8 mouse cellular contexts compared by ENCODE assay signal in the genomic region with DNA sequence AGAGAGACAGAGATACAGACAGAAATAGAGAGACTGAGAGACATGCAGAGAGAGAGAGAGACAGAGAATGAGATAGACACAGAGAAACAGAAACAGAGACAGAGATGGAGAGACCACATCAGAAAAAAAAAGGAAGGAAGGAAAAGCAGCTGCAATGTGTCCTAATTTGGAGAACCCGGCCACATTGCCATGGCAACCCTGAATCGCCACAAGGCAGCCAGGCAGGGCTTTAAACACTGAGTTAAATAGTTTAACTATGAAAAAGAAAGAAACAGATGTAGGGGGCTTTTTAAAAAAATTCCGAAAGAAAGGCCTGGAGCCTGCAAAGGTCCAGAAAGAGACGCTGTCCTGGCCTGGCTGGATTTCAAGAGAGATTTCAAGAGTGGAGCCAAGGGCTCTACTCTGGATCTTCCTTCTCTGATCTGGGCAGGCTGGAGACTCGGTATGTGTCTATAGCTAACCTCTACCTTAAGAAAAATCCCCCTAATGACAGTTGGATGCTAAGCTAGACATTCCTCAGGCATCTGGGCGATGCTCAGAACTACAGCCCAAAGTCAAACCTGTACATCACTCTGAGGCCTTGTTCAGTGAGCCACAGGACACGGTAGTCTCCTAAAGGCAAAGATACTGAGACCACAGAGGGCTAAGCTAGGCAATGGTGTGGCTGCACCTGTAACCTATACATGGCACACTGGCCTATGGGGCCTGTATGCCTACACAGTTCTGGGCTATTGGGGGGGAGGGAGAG.
DNase-seq lines count a peak whose midpoint lies in the region.

No protein-coding gene starts in this region.

- intact Hi-C loops in heart, postnatal 10 days (cut with DNase I) = no loop called here
- intact Hi-C loops in left cerebral cortex, postnatal 4 days (cut with DNase I) = no loop called here

- peak; percentile 43 to 46 for DNase-seq in heart, postnatal 10 days
- DNase-seq in heart, adult 11 months = no peak
- peak; percentile 46 for DNase-seq in right cerebral cortex, adult 18-20 months
- DNase-seq in right cerebral cortex, postnatal 36 days (ENCODE audit: low spot score in 2 of 2) = no peak
- DNase-seq in left cerebral cortex, postnatal 4 days = peak; percentile 33
- peak; percentile 34 for DNase-seq in retina, postnatal 1 day
- no peak for DNase-seq in thymus, postnatal 14 days
- no peak for DNase-seq in layer of hippocampus, adult 18-20 months (ENCODE audit: low spot score in 2 of 2)

Comparison
In these comparisons a context has a peak if more than half of its experiments do, and no peak if none do; other contexts are left out.
1. DNase-seq: peak in heart, postnatal 10 days (2 of 2), right cerebral cortex, adult 18-20 months (single experiment), left cerebral cortex, postnatal 4 days (single experiment) and retina, postnatal 1 day (single experiment); none in heart, adult 11 months (single experiment), right cerebral cortex, postnatal 36 days (0 of 2), thymus, postnatal 14 days (single experiment) and layer of hippocampus, adult 18-20 months (0 of 2).